Mouse (Mus musculus) brain, embryonic 14.5 days (tissue): Measurements from ENCODE around the gene Nrip2.

ENCODE experiments used
- CTCF ChIP-seq: fragments of 200-500 bp; IDR thresholded peaks from 2 replicates; pipeline ENCODE4 v1.5.1; 2012; ENCODE audit warnings: inconsistent platforms, mild to moderate bottlenecking, moderate library complexity, borderline replicate concordance; ENCODE audit not compliant: insufficient read depth, insufficient read length; ENCODE audit errors: extremely low read depth
- POLR2A ChIP-seq: fragments of 200-500 bp; IDR thresholded peaks from 2 replicates; pipeline ENCODE4 v1.6.1; 2012; ENCODE audit warnings: mild to moderate bottlenecking, inconsistent platforms, borderline replicate concordance; ENCODE audit not compliant: poor library complexity, insufficient read depth, insufficient read length, severe bottlenecking; ENCODE audit errors: extremely low read depth

DNA sequence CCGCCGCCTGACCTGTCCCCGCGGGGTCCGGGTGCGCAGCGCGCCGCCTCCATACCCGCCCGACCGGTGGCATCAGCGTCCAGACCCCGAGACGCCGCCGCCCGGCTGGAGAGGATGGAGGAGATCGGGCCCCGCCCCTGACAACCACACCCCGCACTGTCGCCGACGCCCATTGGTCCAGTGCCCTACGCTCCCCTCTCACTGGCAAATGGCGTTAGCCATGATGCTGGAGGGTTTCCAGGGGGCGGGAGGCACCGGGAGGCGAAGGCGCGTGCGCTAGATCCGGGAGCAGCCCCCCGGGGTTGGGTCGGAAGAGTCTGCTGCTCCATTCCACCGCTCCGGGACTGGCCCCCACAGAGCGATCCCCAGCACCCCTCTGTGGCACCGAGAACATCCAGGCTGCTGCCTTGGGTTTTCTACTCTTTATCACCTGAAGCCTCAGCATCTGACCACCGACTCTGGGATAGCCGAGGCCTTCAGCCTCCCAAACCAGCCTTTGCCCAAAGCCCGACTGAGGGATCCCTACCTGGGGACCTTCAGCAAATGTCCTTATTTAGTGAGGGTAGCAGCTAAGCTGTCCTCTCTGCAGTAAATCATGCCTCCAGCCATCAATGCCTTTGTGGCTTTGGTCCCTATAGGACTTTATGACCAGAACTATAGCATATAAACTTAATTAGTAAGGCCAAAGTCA, 43.2 kb upstream of the Nrip2 start, which contains the start of gene Tulp3:
- peak; percentile 64 for TF ChIP-seq POLR2A
- no peak for TF ChIP-seq CTCF
